Mouse (Mus musculus) embryonic fibroblast, embryonic 13.5 days (primary cell): ENCODE measurements around the gene Clec1b. TPM values are rescaled to one million over a fixed set of nuclear protein-coding genes. Genes with fewer than 3 reads are reported as not detected.
A peak's percentile ranks its signal among the peaks of the same experiment; 100 is the strongest.

Experiments
- H3K27ac ChIP-seq: 2 replicates; pipeline ENCODE4 v1.5.1; 2012; ENCODE audit warnings: low read length, control low read depth, inconsistent platforms; ENCODE audit not compliant: insufficient read depth
- H3K4me1 ChIP-seq: 2 replicates; pipeline ENCODE4 v1.6.1; 2011; ENCODE audit warnings: low read length; ENCODE audit not compliant: control insufficient read depth, insufficient read depth
- H3K4me3 ChIP-seq: 2 replicates; pipeline ENCODE4 v1.5.1; 2011; ENCODE audit warnings: mild to moderate bottlenecking, control low read depth, low read length; ENCODE audit not compliant: insufficient read depth
- CTCF ChIP-seq: IDR thresholded peaks from 2 replicates; pipeline ENCODE4 v1.5.1; 2011; ENCODE audit warnings: mild to moderate bottlenecking, control low read depth, low read length, moderate library complexity, borderline replicate concordance; ENCODE audit not compliant: insufficient read depth
- POLR2A ChIP-seq: IDR thresholded peaks from 2 replicates; pipeline ENCODE4 v1.6.1; 2011; ENCODE audit warnings: low read depth, mild to moderate bottlenecking, control low read depth, low read length, moderate library complexity
- polyA plus RNA-seq: library from polyadenylated mRNA; stranded (reverse); fragments of >200 nt; gene quantifications from 2 replicates; pipeline ENCODE4 v1.2.4, GENCODE M21; 2011; ENCODE audit warnings: low read depth; ENCODE audit not compliant: missing spikeins, insufficient read length

The Clec1b gene
- polyA plus RNA-seq, 1 experiment = not detected

GRCm38 (mm10) chr6:129407324-129407723 lies 10.2 kb downstream of the Clec1b start:
- TF ChIP-seq CTCF (no peak), POLR2A (no peak)
- Histone ChIP-seq H3K27ac (no peak overlapping the region), H3K4me3 (no peak overlapping the region), H3K4me1 (no peaks in the 10 kb centered on the region)

- Histone ChIP-seq H3K27ac (no peak within 1 kb of the TSS), H3K4me3 (no peak within 1 kb of the TSS), H3K4me1 (no peaks in the 10 kb centered on the region)
- TF ChIP-seq CTCF (no peak), POLR2A (no peak)
Observed at GRCm38 (mm10) chr6:129408562-129408961, 11.5 kb downstream of the Clec1b start, which contains the start of gene Clec9a. Gene Clec9a (plus strand): TSS chr6:129408862.

GRCm38 (mm10) chr6:129414177-129414576 lies 17.1 kb downstream of the Clec1b start:
- no peak for TF ChIP-seq POLR2A
- Histone ChIP-seq H3K4me1 (peaks cover 2% of the 10 kb centered on the region), H3K27ac (no peak overlapping the region), H3K4me3 (no peak overlapping the region)

- TF ChIP-seq CTCF (no peak), POLR2A (no peak)
- H3K4me1 ChIP-seq = peaks cover 2% of the 10 kb centered on the region
- no peak overlapping the region for H3K27ac ChIP-seq
- no peak overlapping the region for H3K4me3 ChIP-seq
Observed at GRCm38 (mm10) chr6:129422311-129422710, 25.2 kb downstream of the Clec1b start.

- TF ChIP-seq CTCF = no peak
- TF ChIP-seq POLR2A = no peak
- no peak overlapping the region for H3K4me3 ChIP-seq
- no peak overlapping the region for H3K27ac ChIP-seq
- no peaks in the 10 kb centered on the region for H3K4me1 ChIP-seq
Observed at GRCm38 (mm10) chr6:129423040-129423733, 26.1 kb downstream of the Clec1b start.

- Histone ChIP-seq H3K4me3 (no peak overlapping the region), H3K27ac (no peak overlapping the region), H3K4me1 (no peaks in the 10 kb centered on the region)
- peak; percentile 26; the same call in 1 of the 2 replicates for TF ChIP-seq CTCF
- TF ChIP-seq POLR2A = no peak
Observed at GRCm38 (mm10) chr6:129423734-129424072, 26.6 kb downstream of the Clec1b start.

- no peak for TF ChIP-seq POLR2A
- TF ChIP-seq CTCF = no peak
Observed at GRCm38 (mm10) chr6:129425217-129425616, 28.1 kb downstream of the Clec1b start.

GRCm38 (mm10) chr6:129425812-129426211 lies 28.7 kb downstream of the Clec1b start:
- no peaks in the 10 kb centered on the region for H3K4me1 ChIP-seq
- TF ChIP-seq POLR2A (no peak), CTCF (no peak)
- no peak overlapping the region for H3K27ac ChIP-seq
- no peak overlapping the region for H3K4me3 ChIP-seq

More at GRCm38 (mm10) chr6:129425217-129425616, 28.1 kb downstream of the Clec1b start:
- H3K4me1 ChIP-seq = no peaks in the 10 kb centered on the region
- no peak overlapping the region for H3K27ac ChIP-seq
- no peak overlapping the region for H3K4me3 ChIP-seq

GRCm38 (mm10) chr6:129427281-129427680 lies 30.2 kb downstream of the Clec1b start:
- TF ChIP-seq CTCF = no peak
- TF ChIP-seq POLR2A = no peak
- no peak overlapping the region for H3K4me3 ChIP-seq
- no peaks in the 10 kb centered on the region for H3K4me1 ChIP-seq
- H3K27ac ChIP-seq = no peak overlapping the region

GRCm38 (mm10) chr6:129434239-129434638 lies 37.1 kb downstream of the Clec1b start:
- no peak for TF ChIP-seq CTCF
- no peak for TF ChIP-seq POLR2A
- Histone ChIP-seq H3K4me3 (no peak overlapping the region), H3K4me1 (no peaks in the 10 kb centered on the region), H3K27ac (no peak overlapping the region)
